Mouse (Mus musculus): ENCODE results near the gene Tescl.

Tescl gene

GRCm38 (mm10) chr7:24299823-24300481, 33.8 kb downstream of the Tescl start:
- DNase-seq (ENCODE audit: low spot score in 2 of 2), result no peak

- peak; percentile 68 to 78 for DNase-seq (ENCODE audit: low spot score in 2 of 2)
Measured at GRCm38 (mm10) chr7:24298973-24299708, 34.6 kb downstream of the Tescl start.

GRCm38 (mm10) chr7:24298635-24298972, 35.1 kb downstream of the Tescl start:
- no peak for DNase-seq (ENCODE audit: low spot score in 2 of 2)

- DNase-seq (ENCODE audit: low spot score in 2 of 2), result no peak
Measured at GRCm38 (mm10) chr7:24297361-24298095, 36.2 kb downstream of the Tescl start.

- DNase-seq (ENCODE audit: low spot score in 2 of 2), result no peak
Measured at GRCm38 (mm10) chr7:24296386-24296785, 37.4 kb downstream of the Tescl start.

GRCm38 (mm10) chr7:24295376-24295775, 38.4 kb downstream of the Tescl start:
- DNase-seq (ENCODE audit: low spot score in 2 of 2), result no peak

- no peak for DNase-seq (ENCODE audit: low spot score in 2 of 2)
Measured at GRCm38 (mm10) chr7:24294763-24295162, 39.0 kb downstream of the Tescl start.

GRCm38 (mm10) chr7:24293061-24293851, 40.5 kb downstream of the Tescl start:
- DNase-seq (ENCODE audit: low spot score in 2 of 2), result no peak

- no peak for DNase-seq (ENCODE audit: low spot score in 2 of 2)
Measured at GRCm38 (mm10) chr7:24291387-24292090, 42.2 kb downstream of the Tescl start.

GRCm38 (mm10) chr7:24290106-24290693, 43.5 kb downstream of the Tescl start:
- DNase-seq (ENCODE audit: low spot score in 2 of 2), result no peak

- DNase-seq (ENCODE audit: low spot score in 2 of 2), result no peak
Measured at GRCm38 (mm10) chr7:24288512-24288911, 45.2 kb downstream of the Tescl start.

- DNase-seq (ENCODE audit: low spot score in 2 of 2), result no peak
Measured at GRCm38 (mm10) chr7:24287670-24288069, 46.1 kb downstream of the Tescl start.

- DNase-seq (ENCODE audit: low spot score in 2 of 2), result no peak
Measured at GRCm38 (mm10) chr7:24286916-24287315, 46.8 kb downstream of the Tescl start.

GRCm38 (mm10) chr7:24286090-24286489, 47.6 kb downstream of the Tescl start:
- DNase-seq (ENCODE audit: low spot score in 2 of 2), result no peak
